Mouse (Mus musculus): ENCODE measurements around the gene Creld2.

Gene Creld2

DNA sequence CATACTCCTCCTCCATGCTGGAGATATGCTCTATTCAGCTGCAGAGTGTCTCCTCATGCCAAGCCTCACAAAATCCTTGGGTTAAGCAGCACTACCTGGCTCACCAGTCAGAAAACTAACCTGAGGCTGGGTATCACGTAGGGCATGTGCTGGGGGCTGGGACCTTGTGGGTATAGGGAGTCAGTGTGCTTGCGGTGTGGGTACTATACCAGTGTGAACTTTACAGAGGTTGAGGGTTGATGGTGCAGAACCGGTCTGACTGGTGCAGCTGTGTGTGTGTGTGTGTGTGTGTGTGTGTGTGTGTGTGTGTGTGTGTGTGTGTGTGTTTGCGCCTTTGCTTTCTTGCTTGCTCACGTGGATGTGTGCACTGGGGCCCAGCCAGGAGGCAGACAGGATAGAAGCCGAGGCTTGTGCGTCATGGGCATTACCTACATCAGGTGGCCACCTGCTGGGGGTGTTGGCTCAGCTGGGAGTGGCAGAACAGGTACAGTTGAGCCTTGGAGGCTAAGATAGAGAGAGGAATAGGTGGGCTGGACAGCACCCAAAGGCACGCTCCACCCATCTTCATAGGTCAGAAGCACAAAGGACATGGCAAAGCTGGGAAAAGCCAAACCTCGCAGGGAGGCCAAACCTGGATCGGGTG, 32.2 kb downstream of the Creld2 start:
- DNase-seq (ENCODE audit: low spot score), result no peak

GRCm38 (mm10) chr15:88853106-88853505, 33.7 kb downstream of the Creld2 start:
- no peak for DNase-seq (ENCODE audit: low spot score)

DNA sequence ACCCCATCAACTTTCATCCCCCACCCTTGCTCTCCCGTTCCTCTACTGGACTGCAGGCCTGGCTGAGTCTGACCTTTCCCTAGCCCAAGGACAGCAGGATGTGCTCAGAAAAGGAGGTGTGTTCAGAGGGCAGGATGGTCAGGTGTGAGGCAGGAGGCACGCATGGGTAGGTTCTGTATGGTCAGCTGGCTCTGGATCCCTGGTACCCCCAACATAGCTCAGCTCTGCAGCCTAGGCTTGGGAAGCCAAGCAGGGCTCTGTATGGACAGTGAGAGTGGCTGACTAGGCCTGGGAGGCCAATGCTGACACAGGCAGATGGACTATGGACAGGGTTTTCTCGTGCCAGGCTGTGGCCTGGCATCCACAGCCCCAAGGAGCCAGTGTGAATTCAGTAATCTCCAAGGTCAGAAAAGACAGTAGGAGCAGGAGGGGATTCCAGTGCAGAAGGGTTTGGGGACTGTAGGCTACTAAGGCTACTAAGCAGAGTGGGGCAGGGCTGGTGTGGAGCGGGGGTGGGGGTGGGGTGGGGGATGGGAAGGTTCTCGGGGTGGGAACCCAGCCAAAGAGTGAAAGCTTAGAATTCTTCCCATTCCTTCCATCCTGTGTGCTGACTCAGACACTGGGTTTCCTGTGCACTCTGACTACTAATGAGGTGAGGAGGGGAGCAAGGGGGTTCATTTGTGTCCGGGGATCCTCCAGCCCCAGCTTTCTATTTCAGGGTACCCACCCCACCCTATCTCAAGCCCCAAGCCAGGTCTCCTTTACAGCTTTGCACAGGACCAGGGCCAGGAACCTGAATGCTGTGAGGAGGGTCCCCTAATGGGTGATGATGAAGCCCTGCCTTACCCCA, 34.9 kb downstream of the Creld2 start:
- DNase-seq (ENCODE audit: low spot score), result no peak

DNA sequence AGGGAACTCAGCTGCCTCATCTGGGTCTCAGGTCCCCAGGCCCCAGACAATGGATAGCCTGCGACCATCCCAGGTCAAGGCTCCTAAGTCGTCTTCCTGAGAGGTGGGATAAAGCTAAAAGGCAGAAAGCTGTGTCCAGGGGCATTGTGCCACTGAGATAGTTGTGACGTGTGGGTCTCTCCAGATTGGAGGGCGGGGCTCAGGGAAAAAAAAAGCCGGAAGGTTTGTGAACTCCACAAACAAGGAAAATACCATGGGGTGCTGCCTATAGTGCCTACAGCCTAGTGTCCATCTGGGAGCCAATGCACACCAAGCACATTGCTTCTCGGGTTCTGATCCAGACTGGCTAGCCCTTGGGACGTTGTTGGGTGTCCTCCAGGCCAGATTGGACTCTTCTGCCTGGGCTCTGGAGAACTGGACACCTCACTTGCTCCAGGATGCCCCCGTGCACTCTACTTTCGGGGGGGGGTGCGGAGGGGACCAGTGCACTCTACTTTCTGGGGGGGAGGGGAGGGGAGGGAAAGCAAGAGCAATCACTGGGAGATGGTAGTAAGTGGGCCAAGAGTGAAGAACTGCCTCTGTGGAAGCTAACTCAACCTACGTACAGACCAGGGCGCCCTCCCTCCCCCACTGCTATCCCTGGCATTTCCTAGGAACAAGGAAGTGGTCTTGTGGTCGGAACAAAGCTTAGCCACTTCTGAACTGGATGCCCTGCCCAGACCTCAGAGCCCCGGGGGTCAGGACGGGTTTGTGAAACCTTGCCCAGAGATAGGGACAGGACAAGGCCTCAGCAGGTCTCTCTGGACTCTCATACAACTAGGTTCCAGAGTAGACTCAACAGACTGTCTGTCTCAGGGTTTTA, 35.8 kb downstream of the Creld2 start:
- DNase-seq (ENCODE audit: low spot score), result no peak

- no peak for DNase-seq (ENCODE audit: low spot score)
Observed at GRCm38 (mm10) chr15:88855896-88856417, 36.5 kb downstream of the Creld2 start.

DNA sequence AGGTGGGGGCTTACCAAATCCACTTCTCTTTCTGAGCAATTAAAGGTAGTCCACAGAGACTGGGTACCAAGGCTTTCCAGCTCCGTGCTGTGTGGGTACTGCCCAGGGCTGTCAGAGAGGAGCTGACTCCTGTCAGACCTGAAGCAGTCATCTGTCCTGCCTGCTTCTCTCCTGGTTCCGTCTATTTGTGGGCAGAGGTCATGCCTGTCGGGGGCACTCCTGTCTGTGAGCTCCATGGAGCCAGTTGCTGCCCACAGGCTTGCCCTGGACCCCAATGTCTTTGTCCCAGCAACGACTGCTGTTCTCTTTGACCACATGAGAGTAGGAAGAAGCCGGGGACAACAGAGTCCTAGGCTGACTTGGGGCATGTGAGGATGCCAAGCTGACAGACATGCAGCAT, 37.2 kb downstream of the Creld2 start:
- no peak for DNase-seq (ENCODE audit: low spot score)

DNA sequence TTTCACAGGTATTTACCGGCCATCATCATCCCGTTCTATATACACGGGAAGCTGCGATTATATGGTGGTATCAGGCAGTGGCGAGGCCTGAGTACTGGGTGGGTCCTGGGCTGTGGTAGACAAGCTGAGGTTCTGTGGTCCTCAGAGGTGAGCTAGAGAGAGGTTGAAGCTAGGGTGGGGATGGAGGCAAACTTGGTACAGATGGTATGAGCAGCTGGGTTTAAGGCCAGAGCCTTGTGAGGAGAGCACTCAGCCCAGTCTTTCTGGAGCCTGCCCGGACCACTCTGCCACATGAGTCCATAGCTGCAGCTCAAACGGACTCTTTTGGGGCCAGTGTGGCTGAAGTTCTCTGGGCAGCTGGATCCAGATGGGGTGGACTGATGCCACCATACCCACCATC, 37.9 kb downstream of the Creld2 start:
- DNase-seq (ENCODE audit: low spot score), result no peak

- no peak for DNase-seq (ENCODE audit: low spot score)
Observed at GRCm38 (mm10) chr15:88858141-88858541, 38.7 kb downstream of the Creld2 start.

DNA sequence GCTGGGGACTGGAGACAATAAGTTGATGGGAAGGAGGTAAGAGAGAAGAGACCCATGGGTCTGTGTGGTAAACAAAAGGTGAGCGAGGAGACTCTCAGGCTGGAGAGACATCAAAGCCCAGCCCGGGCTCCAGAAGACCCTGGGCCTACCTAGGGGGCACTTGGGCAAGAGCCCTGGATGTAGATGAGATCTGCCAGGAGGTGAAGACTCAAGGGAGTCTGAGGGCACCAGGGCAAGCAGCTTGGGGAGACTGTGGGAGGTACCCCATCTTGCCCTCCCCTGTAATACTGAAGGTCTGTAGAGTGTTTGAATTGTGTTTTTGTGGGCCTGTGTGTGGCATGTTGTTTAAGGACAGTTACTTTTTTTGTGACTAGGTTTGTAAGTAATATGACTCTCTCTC, 39.3 kb downstream of the Creld2 start:
- DNase-seq (ENCODE audit: low spot score), result no peak

DNA sequence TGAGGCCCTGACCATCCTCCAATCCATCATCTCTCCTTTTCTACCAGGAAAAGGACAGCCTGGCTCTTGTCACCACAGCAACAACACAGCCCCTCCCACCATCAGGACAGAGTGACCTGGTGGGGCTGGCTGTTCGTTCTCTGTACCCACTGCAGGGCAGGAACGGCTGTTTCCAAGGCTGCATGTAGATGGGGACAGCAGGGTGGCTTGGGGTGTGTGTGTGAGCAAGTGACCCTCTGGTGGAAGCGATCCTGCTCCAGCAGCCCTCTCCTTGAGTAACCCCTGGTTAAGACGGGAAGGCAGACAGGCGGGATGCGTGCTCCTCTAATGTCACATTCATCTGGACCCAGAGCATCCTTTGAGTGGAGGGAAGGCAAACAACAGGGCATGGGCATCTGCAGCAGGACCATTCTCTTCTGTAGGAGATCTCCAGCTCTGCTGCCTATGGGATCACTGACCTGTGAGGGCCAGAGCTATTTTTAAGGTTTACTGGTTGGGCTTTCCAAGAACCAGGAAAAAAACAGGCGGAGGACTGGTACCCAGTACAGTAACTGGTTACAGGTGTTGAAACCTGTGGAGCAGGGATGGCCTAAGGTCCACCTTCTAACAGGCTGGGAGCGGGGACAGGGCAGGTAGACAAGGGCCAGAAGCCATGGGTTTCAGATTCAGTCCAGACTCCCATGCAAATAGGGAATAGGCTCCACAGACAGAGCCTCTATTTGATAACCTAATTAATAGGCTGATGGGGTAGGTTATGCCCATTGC, 39.9 kb downstream of the Creld2 start:
- DNase-seq (ENCODE audit: low spot score), result no peak

GRCm38 (mm10) chr15:88860781-88861180, 41.3 kb downstream of the Creld2 start:
- no peak for DNase-seq (ENCODE audit: low spot score)

GRCm38 (mm10) chr15:88861772-88862622, 42.6 kb downstream of the Creld2 start, which contains the start of gene Pim3:
Gene Pim3 (plus strand): TSS chr15:88862186.
- peak; percentile 97 for DNase-seq (ENCODE audit: low spot score)

GRCm38 (mm10) chr15:88862881-88863694, 43.6 kb downstream of the Creld2 start:
- DNase-seq (ENCODE audit: low spot score), result peak; percentile 51

- DNase-seq (ENCODE audit: low spot score), result peak; percentile 89
Observed at GRCm38 (mm10) chr15:88863695-88864231, 44.3 kb downstream of the Creld2 start.

DNA sequence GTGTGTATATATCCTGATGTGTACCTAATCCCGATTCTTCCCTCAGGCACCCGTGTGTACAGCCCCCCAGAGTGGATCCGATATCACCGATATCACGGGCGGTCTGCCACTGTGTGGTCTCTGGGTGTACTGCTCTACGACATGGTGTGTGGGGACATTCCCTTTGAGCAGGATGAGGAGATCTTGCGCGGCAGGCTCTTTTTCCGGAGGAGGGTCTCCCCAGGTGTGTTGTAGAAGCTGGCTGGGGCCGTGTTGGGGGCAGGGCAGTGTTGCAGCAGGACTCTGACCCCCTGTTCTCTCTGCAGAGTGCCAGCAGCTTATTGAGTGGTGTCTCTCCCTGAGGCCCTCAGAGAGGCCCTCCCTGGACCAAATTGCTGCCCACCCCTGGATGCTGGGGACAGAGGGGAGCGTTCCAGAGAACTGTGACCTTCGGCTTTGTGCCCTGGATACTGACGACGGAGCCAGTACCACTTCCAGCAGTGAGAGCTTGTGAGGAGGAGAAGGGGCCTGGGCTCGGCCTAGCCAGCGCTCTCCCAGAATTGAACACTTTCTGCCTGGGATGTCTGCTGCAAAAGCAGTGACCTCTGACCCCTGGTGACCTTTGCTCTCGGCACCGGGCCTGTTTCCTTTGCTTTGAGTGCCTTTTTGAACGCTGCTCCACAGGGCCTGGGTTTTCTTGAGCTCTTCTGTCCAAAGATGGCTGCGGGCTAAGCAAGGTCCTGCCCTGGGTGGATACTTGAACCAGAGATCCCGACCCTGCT, 45.0 kb downstream of the Creld2 start:
- no peak for DNase-seq (ENCODE audit: low spot score)

- no peak for DNase-seq (ENCODE audit: low spot score)
Observed at GRCm38 (mm10) chr15:88865061-88865460, 45.6 kb downstream of the Creld2 start.

GRCm38 (mm10) chr15:88865888-88866695, 46.6 kb downstream of the Creld2 start:
- DNase-seq (ENCODE audit: low spot score), result no peak

GRCm38 (mm10) chr15:88866934-88867356, 47.5 kb downstream of the Creld2 start:
- no peak for DNase-seq (ENCODE audit: low spot score)

All from retina, embryonic 14.5 days (tissue).